Mouse (Mus musculus) gastrocnemius, postnatal 10 days (tissue): ENCODE results near the gene Iqgap2. TPM values are rescaled to one million over a fixed set of nuclear protein-coding genes. Genes with fewer than 3 reads are reported as not detected.

Experiments
- total RNA-seq, 2 experiments: library from RNA; stranded (reverse); gene quantifications; 2 replicates each; pipeline ENCODE4 v1.2.3; 2021

The Iqgap2 gene
- total RNA-seq, 2 experiments from 2014 or later, result 3.8 to 4.9 TPM

Other genes starting within 250 kb of the Iqgap2 start
- gene F2rl2, start 195.1 kb downstream of the Iqgap2 start, total RNA-seq, result under 1 TPM in 1 of 2 experiments, not detected in 1; 0.16 TPM
- gene Gm20075, start 189.5 kb upstream of the Iqgap2 start, total RNA-seq, result 10 to 100 TPM; 15.8 to 15.9 TPM
- not detected for gene Gm17190, start 190.1 kb upstream of the Iqgap2 start, total RNA-seq
- under 1 TPM; 0.47 to 0.66 TPM for gene Sv2c, start 240.7 kb upstream of the Iqgap2 start, total RNA-seq